Mouse (Mus musculus) kidney, adult 2 months (tissue): ENCODE data around the gene Cyp2d22.

ENCODE experiments used
- CTCF ChIP-seq: fragments of 200-500 bp; conservative IDR thresholded peaks from 2 replicates; pipeline ENCODE4 v1.5.1; 2011; ENCODE audit warnings: low read depth, mild to moderate bottlenecking, control low read depth, low read length, moderate library complexity, mixed read lengths; ENCODE audit not compliant: insufficient read depth, insufficient read length
- POLR2A ChIP-seq: fragments of 200-500 bp; IDR thresholded peaks from one replicate; pipeline ENCODE4 v1.6.1; 2011; ENCODE audit warnings: low read depth, low read length, control low read depth

DNA sequence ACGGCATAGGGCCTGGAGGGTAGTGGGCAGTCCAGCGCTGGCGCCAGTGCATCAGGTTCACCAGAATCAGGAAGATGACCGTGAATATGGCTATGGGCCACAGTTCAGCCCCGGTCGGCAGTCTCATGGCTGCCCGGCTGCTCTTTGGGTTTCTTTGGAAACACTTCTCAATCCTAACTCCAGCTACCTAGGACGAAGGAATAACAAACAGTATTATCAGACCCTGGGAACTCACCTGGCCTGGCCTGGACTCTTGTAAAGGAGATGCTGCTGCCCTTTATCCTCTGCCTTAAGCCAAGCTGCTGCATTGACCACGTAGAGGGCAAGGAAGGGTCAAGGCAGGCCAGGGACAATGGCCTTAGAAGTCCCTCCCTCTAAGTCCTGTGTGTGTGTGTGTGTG is 4.2 kb downstream of the Cyp2d22 start:
- TF ChIP-seq CTCF = no peak
- TF ChIP-seq POLR2A = no peak
